Mouse (Mus musculus) lung, adult 2 months (tissue): Measurements from ENCODE around the gene Gatad2a.

ENCODE experiments used
- CTCF ChIP-seq: fragments of 200-500 bp; IDR thresholded peaks from 2 replicates; pipeline ENCODE4 v1.5.1; 2011; ENCODE audit warnings: mild to moderate bottlenecking, low read length, control low read depth; ENCODE audit not compliant: insufficient read depth
- POLR2A ChIP-seq: fragments of 200-500 bp; IDR thresholded peaks from 2 replicates; pipeline ENCODE4 v1.6.1; 2011; ENCODE audit warnings: low read depth, mild to moderate bottlenecking, control low read depth, low read length, borderline replicate concordance; ENCODE audit errors: extremely low read depth

GRCm38 (mm10) chr8:69887289-69888243, 108.6 kb downstream of the Gatad2a start, which contains the start of gene Cilp2:
- TF ChIP-seq POLR2A (no peak), CTCF (no peak)
